Mouse (Mus musculus) myocyte (in vitro differentiated cells): ENCODE measurements around the gene Cyp19a1.

ENCODE experiments used
- CEBPB ChIP-seq: IDR thresholded peaks from 2 replicates; pipeline ENCODE4 v1.6.1; 2011; ENCODE audit warnings: mild to moderate bottlenecking, moderate library complexity; ENCODE audit not compliant: poor library complexity, insufficient read depth, severe bottlenecking
- POLR2A ChIP-seq: IDR thresholded peaks from one replicate; pipeline ENCODE4 v1.6.1; 2011; ENCODE audit warnings: low read depth, mild to moderate bottlenecking, control low read depth, moderate library complexity; ENCODE audit not compliant: insufficient read length

- TF ChIP-seq CEBPB (no peak), POLR2A (no peak)
These were observed 76.5 kb downstream of the Cyp19a1 start for GRCm38 (mm10) chr9:54191435-54191834.
